In the genomic region with DNA sequence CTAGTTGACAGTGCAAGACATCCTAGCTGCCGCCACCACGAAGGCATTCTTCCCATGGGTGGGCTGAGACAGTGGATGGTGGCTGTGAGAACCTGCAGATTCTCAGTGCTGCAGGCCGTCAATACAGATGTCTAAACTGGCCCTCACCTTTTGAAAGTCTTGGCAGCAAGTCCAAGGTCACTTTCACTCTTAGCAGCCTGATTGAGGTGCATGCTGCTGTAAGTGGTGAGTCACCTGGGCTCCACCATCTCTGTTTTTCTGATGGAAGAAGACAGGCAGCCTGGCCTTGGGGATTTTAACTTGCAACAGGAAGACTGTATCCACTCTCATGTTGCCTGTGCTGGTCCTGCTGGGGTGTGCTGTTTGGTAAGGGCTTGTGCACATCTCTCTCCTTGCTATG, we compare ENCODE assay signal across 17 mouse cellular contexts.
DNase-seq lines count a peak whose midpoint lies in the region; ATAC-seq and TF ChIP-seq lines count a peak whose summit lies in the region.
"Had no signal": no experiment of that assay in that cellular context is flagged by ENCODE, and none has a peak within 500 bp of the region (broad histone marks: within the 10 kb centered on the region; RNA-seq: fewer than 3 reads in every experiment).

No protein-coding gene starts in this region.

- no peak for ATAC-seq in hindbrain, embryonic 11.5 days (ENCODE audit: low FRiP score)
- ATAC-seq in G1E (ENCODE audit: extremely low read depth, insufficient number of reproducible peaks, low FRiP score, poor library complexity, severe bottlenecking), result no peak
- ATAC-seq in activated CD4-positive, CD25-positive, alpha-beta regulatory T cell, adult 4 months, result no peak
- ATAC-seq: lung, postnatal 0 days; Patski had no signal

- no peak for TF ChIP-seq CTCF in G1E (IDR thresholded peaks at IDR 0.05; ENCODE audit: low read depth, low read length)

- no peak overlapping the region for H3K4me2 ChIP-seq in hindbrain, embryonic 11.5 days (replicated peaks; ENCODE audit: low read depth, low read length)
- H3K4me2 ChIP-seq: heart, embryonic 11.5 days; stomach, embryonic 15.5 days had no signal

- no peak overlapping the region for H3K4me3 ChIP-seq in hindbrain, embryonic 10.5 days
- H3K4me3 ChIP-seq in hindbrain, embryonic 11.5 days (ENCODE audit: low read depth, low read length), result no peak overlapping the region
- peak overlapping the region; percentile 68; the same call in 1 of the 2 replicates for H3K4me3 ChIP-seq in G1E (ENCODE audit: low read depth, low read length)
- H3K4me3 ChIP-seq: liver, embryonic 15.5 days; stomach, embryonic 15.5 days had no signal

- WGBS in hindbrain, embryonic 10.5 days, result 79% methylated on average over 3 of the region's 3 CpGs
- WGBS in hindbrain, embryonic 11.5 days, result 85% methylated on average over 3 of the region's 3 CpGs

- no peaks in the 10 kb centered on the region for H3K36me3 ChIP-seq in hindbrain, embryonic 10.5 days
- H3K36me3 ChIP-seq in hindbrain, embryonic 11.5 days (ENCODE audit: control insufficient read depth, insufficient read depth, low read length), result no peaks in the 10 kb centered on the region
- peaks cover 28% of the 10 kb centered on the region for H3K36me3 ChIP-seq in G1E (replicated peaks)
- H3K36me3 ChIP-seq: liver, embryonic 15.5 days; stomach, embryonic 15.5 days had no signal

- H3K9me3 ChIP-seq in hindbrain, embryonic 10.5 days, result no peaks in the 10 kb centered on the region
- no peaks in the 10 kb centered on the region for H3K9me3 ChIP-seq in hindbrain, embryonic 11.5 days (ENCODE audit: control insufficient read depth, low read length)
- no peaks in the 10 kb centered on the region for H3K9me3 ChIP-seq in G1E (replicated peaks)
- H3K9me3 ChIP-seq: liver, embryonic 15.5 days; stomach, embryonic 15.5 days had no signal

- no peak overlapping the region for H3K9ac ChIP-seq in hindbrain, embryonic 11.5 days (ENCODE audit: low read depth, low read length)
- H3K9ac ChIP-seq: liver, embryonic 15.5 days; stomach, embryonic 15.5 days had no signal

- peaks cover 44% of the 10 kb centered on the region for H3K4me1 ChIP-seq in hindbrain, embryonic 10.5 days (replicated peaks)
- peaks cover 8% of the 10 kb centered on the region; the same call in 1 of the 2 replicates for H3K4me1 ChIP-seq in hindbrain, embryonic 11.5 days (replicated peaks; ENCODE audit: control insufficient read depth, insufficient read depth, low read length)
- H3K4me1 ChIP-seq in G1E (ENCODE audit: insufficient read depth, low read depth, low read length), result peaks cover 88% of the 10 kb centered on the region

- peak overlapping the region; percentile 64 for H3K27ac ChIP-seq in hindbrain, embryonic 10.5 days
- H3K27ac ChIP-seq in hindbrain, embryonic 11.5 days (ENCODE audit: low read depth, low read length), result no peak overlapping the region
- H3K27ac ChIP-seq: liver, embryonic 15.5 days; stomach, embryonic 15.5 days had no signal

- no peak for DNase-seq in hindbrain, embryonic 10.5 days (ENCODE audit: low spot score)
- DNase-seq in hindbrain, embryonic 11.5 days (ENCODE audit: low spot score), result no peak
- DNase-seq in 3T3-L1 (ENCODE audit: low read depth, low spot score) (peak; percentile 40), G1E (ENCODE audit: low spot score) (no peak)
- peak; percentile 68 for DNase-seq in adrenal gland, postnatal 14 days
- DNase-seq in B cell, adult 2 months, result no peak
- DNase-seq: cerebellum, adult 8-10 months; gastrocnemius, postnatal 25 days; heart, postnatal 4 days; kidney, postnatal 4 days; thymus, adult 2 months had no signal

- H3K27me3 ChIP-seq in hindbrain, embryonic 10.5 days (ENCODE audit: insufficient read depth, poor library complexity, severe bottlenecking), result no peaks in the 10 kb centered on the region
- no peaks in the 10 kb centered on the region for H3K27me3 ChIP-seq in hindbrain, embryonic 11.5 days (ENCODE audit: control insufficient read depth, insufficient read depth, low read length)
- no peaks in the 10 kb centered on the region for H3K27me3 ChIP-seq in G1E (ENCODE audit: insufficient read depth, low read length)
- H3K27me3 ChIP-seq: liver, embryonic 15.5 days; Patski; stomach, embryonic 15.5 days had no signal

Comparison
In these comparisons a context has a peak if more than half of its experiments do, and no peak if none do; other contexts are left out.
1. DNase-seq: peak in 3T3-L1 (single experiment) and adrenal gland, postnatal 14 days (single experiment); none in hindbrain, embryonic 10.5 days (single experiment), hindbrain, embryonic 11.5 days (single experiment), G1E (single experiment) and B cell, adult 2 months (0 of 2).